ENCODE assay signal across 8 mouse cellular contexts in genomic region chr9:41377701-41378626, GRCm38 (mm10).
DNase-seq lines count a peak whose midpoint lies in the region; ATAC-seq lines count a peak whose summit lies in the region.

No protein-coding gene starts in this region.

- H3K9me3 ChIP-seq in heart, embryonic 12.5 days (replicated peaks) = no peaks in the 10 kb centered on the region
- no peaks in the 10 kb centered on the region for H3K9me3 ChIP-seq in hindbrain, embryonic 15.5 days
- H3K9me3 ChIP-seq in neural tube, embryonic 11.5 days (ENCODE audit: control insufficient read depth, low read length) = no peaks in the 10 kb centered on the region

- H3K27me3 ChIP-seq in heart, embryonic 12.5 days (replicated peaks) = no peaks in the 10 kb centered on the region
- no peaks in the 10 kb centered on the region for H3K27me3 ChIP-seq in hindbrain, embryonic 15.5 days
- H3K27me3 ChIP-seq in neural tube, embryonic 11.5 days (ENCODE audit: control insufficient read depth, insufficient read depth, low read length) = no peaks in the 10 kb centered on the region

- WGBS in heart, embryonic 12.5 days = 55% methylated on average over 18 of the region's 18 CpGs
- WGBS in hindbrain, embryonic 15.5 days = 7% methylated on average over 18 of the region's 18 CpGs
- 28% methylated on average over 18 of the region's 18 CpGs for WGBS in neural tube, embryonic 11.5 days

- no peak overlapping the region for H3K4me3 ChIP-seq in heart, embryonic 12.5 days
- H3K4me3 ChIP-seq in hindbrain, embryonic 15.5 days = peak overlapping the region; percentile 38
- peak overlapping the region; percentile 44 for H3K4me3 ChIP-seq in neural tube, embryonic 11.5 days (ENCODE audit: low read depth, low read length)

- H3K36me3 ChIP-seq in heart, embryonic 12.5 days = no peaks in the 10 kb centered on the region
- no peaks in the 10 kb centered on the region for H3K36me3 ChIP-seq in hindbrain, embryonic 15.5 days
- H3K36me3 ChIP-seq in neural tube, embryonic 11.5 days (ENCODE audit: control insufficient read depth, insufficient read depth, low read length) = no peaks in the 10 kb centered on the region

- peak overlapping the region; percentile 73 for H3K4me2 ChIP-seq in heart, embryonic 12.5 days
- H3K4me2 ChIP-seq in hindbrain, embryonic 15.5 days = peak overlapping the region; percentile 59
- peak overlapping the region; percentile 76 for H3K4me2 ChIP-seq in neural tube, embryonic 11.5 days (ENCODE audit: low read depth)

- H3K4me1 ChIP-seq in heart, embryonic 12.5 days (replicated peaks) = peaks cover 35% of the 10 kb centered on the region
- peaks cover 72% of the 10 kb centered on the region for H3K4me1 ChIP-seq in hindbrain, embryonic 15.5 days (replicated peaks)
- peaks cover 37% of the 10 kb centered on the region for H3K4me1 ChIP-seq in neural tube, embryonic 11.5 days (ENCODE audit: control insufficient read depth, insufficient read depth, low read length)

- no peak for ATAC-seq in heart, embryonic 12.5 days (ENCODE audit: insufficient number of reproducible peaks, low FRiP score)
- peak; percentile 71 for ATAC-seq in hindbrain, embryonic 15.5 days (ENCODE audit: low FRiP score, low read depth)
- peak; percentile 40 for ATAC-seq in neural tube, embryonic 11.5 days (ENCODE audit: insufficient read depth, low FRiP score, low TSS enrichment)

- H3K27ac ChIP-seq in heart, embryonic 12.5 days (ENCODE audit: poor library complexity, severe bottlenecking) = 0 out of 2 replicates have a peak overlapping the region, but pooled peaks have one; percentile 40
- peak overlapping the region; percentile 97 for H3K27ac ChIP-seq in hindbrain, embryonic 15.5 days (replicated peaks)
- H3K27ac ChIP-seq in neural tube, embryonic 11.5 days (ENCODE audit: low read depth, low read length) = peak overlapping the region; percentile 98

- peak overlapping the region; percentile 16; the same call in 1 of the 2 replicates for H3K9ac ChIP-seq in heart, embryonic 12.5 days
- H3K9ac ChIP-seq in hindbrain, embryonic 15.5 days = peak overlapping the region; percentile 65
- peak overlapping the region; percentile 88 for H3K9ac ChIP-seq in neural tube, embryonic 11.5 days (ENCODE audit: low read length)

- DNase-seq in heart, postnatal 4 days = no peak
- peak; percentile 62 for DNase-seq in embryo, embryonic 11 days
- DNase-seq in neural tube, embryonic 11.5 days (ENCODE audit: low spot score) = peak; percentile 65
- no peak for DNase-seq in cerebellum, postnatal 25 days
- no peak for DNase-seq in T-cell, adult 2 months (ENCODE audit: low spot score)
- no peak for DNase-seq in spleen, postnatal 4 days (ENCODE audit: low spot score in 2 of 2)

Comparison
In these comparisons a context has a peak if more than half of its experiments do, and no peak if none do; other contexts are left out.
1. H3K27ac ChIP-seq: peak in every context shown above with its lines; median percentile 98 in neural tube, embryonic 11.5 days; 97 in hindbrain, embryonic 15.5 days; 40 in heart, embryonic 12.5 days.
2. H3K9ac ChIP-seq: peak in every context shown above with its lines; median percentile 88 in neural tube, embryonic 11.5 days; 65 in hindbrain, embryonic 15.5 days; 16 in heart, embryonic 12.5 days.
3. DNase-seq: peak in embryo, embryonic 11 days (single experiment) and neural tube, embryonic 11.5 days (single experiment); none in heart, postnatal 4 days (single experiment), cerebellum, postnatal 25 days (0 of 2), T-cell, adult 2 months (single experiment) and spleen, postnatal 4 days (0 of 2).
4. Peak in every context shown above with its lines, with median percentiles within 50 percentile points of each other: H3K4me2 ChIP-seq.